Mouse (Mus musculus) liver, embryonic 18 days (tissue): ENCODE measurements around the gene Rnf168. TPM values are rescaled to one million over a fixed set of nuclear protein-coding genes. Genes with fewer than 3 reads are reported as not detected.

Source experiments
- polyA plus RNA-seq: library from polyadenylated mRNA; depleted of rRNA; stranded (reverse); fragments of >200 nt; gene quantifications from 2 replicates; pipeline ENCODE4 v1.2.3, GENCODE M21; 2012; rRNA removed

The Rnf168 gene
- 3.6 and 4.1 TPM in 2 replicates for polyA plus RNA-seq

DNA sequence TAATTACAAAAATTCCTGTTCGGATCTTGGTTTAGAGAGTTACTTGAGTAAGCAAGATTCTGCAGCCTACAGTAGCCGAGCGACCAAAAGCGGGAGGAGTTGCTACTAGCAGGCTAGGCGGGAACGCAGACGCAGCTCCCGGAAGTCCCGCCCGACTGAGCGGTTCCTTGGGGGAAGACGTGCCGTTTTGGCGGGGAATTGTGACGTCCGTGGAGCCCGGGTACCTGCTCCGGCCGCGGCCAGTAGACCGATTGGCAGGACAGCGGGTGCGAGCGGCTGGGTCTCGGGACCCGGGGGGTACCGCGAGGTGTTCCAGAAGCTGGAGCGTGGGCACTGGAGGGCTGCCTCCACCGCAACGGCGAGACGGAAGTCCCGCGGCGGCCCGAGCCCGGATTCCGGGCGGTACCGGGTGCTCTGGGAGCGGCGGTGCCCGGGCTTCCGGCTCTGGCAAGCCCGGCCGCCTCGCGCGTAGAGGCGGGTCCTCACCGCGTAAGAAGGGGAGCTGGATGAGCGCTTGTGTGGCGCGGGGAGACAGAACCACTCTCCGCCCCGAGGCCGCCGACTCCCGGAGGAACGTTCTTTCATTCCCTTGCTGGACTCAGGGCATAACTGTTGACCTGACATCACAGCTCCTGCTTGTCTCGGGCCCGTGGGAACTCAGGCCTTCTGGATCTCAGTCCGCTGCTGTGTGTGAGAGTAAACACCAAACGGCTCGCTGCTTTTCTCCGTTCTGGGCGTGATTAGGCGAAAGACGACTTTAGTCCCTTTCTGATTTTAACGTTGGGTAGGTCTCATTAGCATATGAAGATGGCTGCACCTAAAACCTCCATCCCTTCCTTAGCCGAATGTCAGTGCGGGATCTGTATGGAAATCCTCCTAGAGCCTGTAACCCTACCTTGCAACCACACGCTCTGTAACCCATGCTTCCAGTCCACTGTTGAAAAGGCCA is at the start of gene Rnf168:
TSS of gene Rnf168 (plus strand) at position 152 of the 949 bp plus-strand sequence.

DNA sequence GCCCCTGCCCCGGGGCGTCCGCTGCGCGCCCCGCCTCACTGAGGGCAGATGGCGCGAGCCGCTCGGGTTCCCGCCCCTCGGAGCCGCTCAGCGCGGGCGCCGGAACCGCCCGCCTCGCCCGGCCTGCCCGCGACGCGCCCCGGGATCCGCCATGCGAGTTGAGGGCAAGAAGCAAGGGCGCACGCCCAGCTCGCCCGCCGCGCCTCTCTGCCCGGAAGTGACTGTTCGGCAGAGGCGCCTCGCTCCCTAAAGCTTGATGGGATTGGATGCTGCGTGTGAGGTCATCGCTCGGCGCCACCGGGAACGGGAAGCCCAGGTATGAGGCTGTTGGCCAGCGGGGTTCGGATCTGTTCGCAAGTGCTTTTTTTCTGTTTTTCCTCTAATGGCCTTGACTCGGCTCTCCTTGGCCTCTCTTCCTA is 30.3 kb upstream of the Rnf168 start, which contains the start of the genes Fbxo45 and Wdr53:
TSS of gene Fbxo45 (minus strand) at position 207 of the 419 bp plus-strand sequence.
TSS of gene Wdr53 (plus strand) at position 276 of the 419 bp plus-strand sequence.

DNA sequence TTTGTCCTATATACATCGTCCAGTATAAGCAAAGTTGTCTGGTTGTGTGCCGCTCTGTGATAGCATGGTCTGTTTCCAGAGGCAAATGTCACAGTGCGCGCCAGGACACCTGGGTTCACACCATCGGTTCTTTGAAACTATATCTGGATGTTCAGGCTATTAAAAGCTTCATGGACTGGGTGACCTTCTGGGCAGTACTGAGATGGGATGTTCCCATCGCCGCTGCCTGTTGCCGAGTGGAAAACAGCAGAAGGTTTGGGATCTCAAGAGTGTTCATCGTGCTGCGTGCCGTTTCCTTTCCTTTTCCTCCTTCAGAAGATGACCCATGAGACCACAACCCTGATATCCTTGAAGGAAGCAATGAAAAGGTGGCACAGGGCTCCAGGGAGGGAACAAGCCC is 6.0 kb upstream of the Rnf168 start, which contains the start of gene Smco1:
TSS of gene Smco1 (plus strand) at position 178 of the 400 bp plus-strand sequence.

DNA sequence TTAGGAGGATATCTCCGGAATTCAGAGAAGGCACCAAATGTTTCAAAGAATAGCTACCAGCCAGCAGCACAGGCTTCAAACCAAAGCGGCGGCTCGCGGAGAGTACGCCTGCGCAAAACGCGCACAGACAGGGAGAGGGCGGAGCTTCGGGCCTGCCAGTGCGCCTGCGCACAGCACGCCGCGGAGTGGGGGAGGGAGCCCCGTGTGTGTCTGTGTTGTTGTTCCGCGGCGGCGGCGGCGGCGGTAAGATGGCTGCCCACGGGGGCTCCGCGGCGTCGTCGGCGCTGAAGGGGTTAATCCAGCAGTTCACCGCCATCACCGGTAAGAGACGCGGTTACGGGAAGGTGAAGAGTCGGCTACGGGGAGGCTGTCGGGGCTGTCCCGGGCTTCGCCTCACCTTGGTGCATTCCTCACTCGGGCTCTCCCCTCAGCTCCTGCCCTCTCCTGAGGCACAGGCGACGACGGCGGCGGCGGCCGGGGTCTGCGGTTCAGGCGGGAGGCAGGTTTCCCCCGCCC is 54.8 kb downstream of the Rnf168 start, which contains the start of gene Ubxn7:
TSS of gene Ubxn7 (plus strand) at position 218 of the 516 bp plus-strand sequence.

Other genes with a start within 250 kb of the Rnf168 start
- 7.3 and 8.4 TPM in 2 replicates for gene Pak2, start 198.1 kb upstream of the Rnf168 start, polyA plus RNA-seq
- 36.2 and 37.8 TPM in 2 replicates for gene Pigx, start 177.7 kb upstream of the Rnf168 start, polyA plus RNA-seq
- gene Cep19, start 177.7 kb upstream of the Rnf168 start, polyA plus RNA-seq, result 4.6 and 4.7 TPM in 2 replicates
- gene Nrros, start 111.9 kb upstream of the Rnf168 start, polyA plus RNA-seq, result 16.9 and 17.5 TPM in 2 replicates
- gene Bex6, start 97.6 kb upstream of the Rnf168 start, polyA plus RNA-seq, result 0.59 and 0.71 TPM in 2 replicates
- gene Fbxo45, start 30.3 kb upstream of the Rnf168 start, polyA plus RNA-seq, result 2.7 and 3.1 TPM in 2 replicates
- gene Wdr53, start 30.2 kb upstream of the Rnf168 start, polyA plus RNA-seq, result 6.8 and 7.7 TPM in 2 replicates
- not detected in 2 replicates for gene Smco1, start 6.0 kb upstream of the Rnf168 start, polyA plus RNA-seq
- gene Ubxn7, start 54.8 kb downstream of the Rnf168 start, polyA plus RNA-seq, result 5.2 and 7.5 TPM in 2 replicates
- gene Tm4sf19, start 123.0 kb downstream of the Rnf168 start, polyA plus RNA-seq, result 0.04 TPM in 1 of 2 replicates, not detected in the other
- 3.7 and 4.5 TPM in 2 replicates for gene Tctex1d2, start 142.2 kb downstream of the Rnf168 start, polyA plus RNA-seq
- gene Pcyt1a, start 153.5 kb downstream of the Rnf168 start, polyA plus RNA-seq, result 18.9 and 19.7 TPM in 2 replicates
- gene Slc51a, start 210.4 kb downstream of the Rnf168 start, polyA plus RNA-seq, result 0.06 and 0.10 TPM in 2 replicates
- gene Zdhhc19, start 218.8 kb downstream of the Rnf168 start, polyA plus RNA-seq, result not detected in 2 replicates